Mouse (Mus musculus) midbrain, embryonic 14.5 days (tissue): ENCODE measurements around the gene Inpp4a. TPM values are rescaled to one million over a fixed set of nuclear protein-coding genes. Genes with fewer than 3 reads are reported as not detected.

Source experiments
- ATAC-seq: fragments of 200-750 bp; cut with Nextera tagmentation; 2 replicates; pipeline ENCODE4 v1.8.0; 2017; ENCODE audit warnings: moderate number of reproducible peaks, moderate library complexity; ENCODE audit not compliant: low FRiP score, low TSS enrichment
- DNase-seq: peaks from one replicate; pipeline ENCODE4 v3.0.0-alpha.2; 2015
- H3K27ac ChIP-seq: fragments of 300-500 bp; sonication (generic); replicated peaks from 2 replicates; pipeline ENCODE4 v1.5.1; 2014; ENCODE audit warnings: mild to moderate bottlenecking, low read depth, low read length, moderate library complexity
- H3K27me3 ChIP-seq: fragments of 300-500 bp; sonication (generic); 2 replicates; pipeline ENCODE4 v1.6.1; 2014; ENCODE audit warnings: low read length, control low read depth, mixed read lengths; ENCODE audit not compliant: control insufficient read depth, insufficient read depth
- H3K36me3 ChIP-seq: fragments of 300-500 bp; sonication (generic); 2 replicates; pipeline ENCODE4 v1.6.1; 2014; ENCODE audit warnings: low read length, control low read depth; ENCODE audit not compliant: control insufficient read depth, insufficient read depth
- H3K4me1 ChIP-seq: fragments of 300-500 bp; sonication (generic); 2 replicates; pipeline ENCODE4 v1.6.1; 2014; ENCODE audit warnings: mild to moderate bottlenecking, antibody characterized with exemption, low read length, control low read depth; ENCODE audit not compliant: control insufficient read depth, insufficient read depth
- H3K4me2 ChIP-seq: fragments of 300-500 bp; sonication (generic); 2 replicates; pipeline ENCODE4 v1.6.1; 2014; ENCODE audit warnings: mild to moderate bottlenecking, low read length, moderate library complexity
- H3K4me3 ChIP-seq: fragments of 300-500 bp; sonication (generic); replicated peaks from 2 replicates; pipeline ENCODE4 v1.5.1; 2014; ENCODE audit warnings: low read depth, low read length
- H3K9ac ChIP-seq: fragments of 300-500 bp; sonication (generic); replicated peaks from 2 replicates; pipeline ENCODE4 v1.6.1; 2014; ENCODE audit warnings: mild to moderate bottlenecking, low read length, moderate library complexity
- H3K9me3 ChIP-seq: fragments of 300-500 bp; sonication (generic); 2 replicates; pipeline ENCODE4 v1.6.1; 2016; ENCODE audit warnings: low read length, control low read depth, mixed read lengths; ENCODE audit not compliant: control insufficient read depth
- WGBS: fragments of 180-500 bp; shearing (Covaris S2); extraction: QIAGEN DNeasy Blood & Tissue Kit; methylation state at CpG from one replicate; pipeline ENCODE4 v1.1.7; 2014; 5-methylcytosine and 5-hydroxymethylcytosine counted together
- polyA plus RNA-seq: library from polyadenylated mRNA; unstranded; fragments of >200 nt; fragmentation: Nextera tagmentation; extraction: Ambion mirVana; gene quantifications from 2 replicates; pipeline ENCODE4 v1.2.1, GENCODE M21; 2014

Inpp4a gene
- polyA plus RNA-seq, 1 experiment from 2014 or later, result 68.1 TPM

GRCm38 (mm10) chr1:37332756-37333155 is 33.1 kb downstream of the Inpp4a start:
- no peak for ATAC-seq

GRCm38 (mm10) chr1:37333741-37334440 is 34.2 kb downstream of the Inpp4a start:
- no peak overlapping the region for H3K27ac ChIP-seq
- no peaks in the 10 kb centered on the region for H3K4me1 ChIP-seq
- H3K27me3 ChIP-seq, result no peaks in the 10 kb centered on the region
- no peak overlapping the region for H3K9ac ChIP-seq
- no peak overlapping the region for H3K4me3 ChIP-seq
- no peak for DNase-seq
- 92% methylated on average over 4 of the region's 4 CpGs for WGBS
- H3K9me3 ChIP-seq, result no peaks in the 10 kb centered on the region
- no peak overlapping the region for H3K4me2 ChIP-seq
- no peak for ATAC-seq
- H3K36me3 ChIP-seq, result no peaks in the 10 kb centered on the region

More at GRCm38 (mm10) chr1:37332756-37333155, 33.1 kb downstream of the Inpp4a start:
- 82% methylated on average over 3 of the region's 3 CpGs for WGBS
- Histone ChIP-seq H3K27ac (no peak overlapping the region), H3K4me1 (no peaks in the 10 kb centered on the region), H3K4me3 (no peak overlapping the region), H3K4me2 (no peak overlapping the region), H3K9ac (no peak overlapping the region), H3K36me3 (no peaks in the 10 kb centered on the region), H3K9me3 (no peaks in the 10 kb centered on the region), H3K27me3 (no peaks in the 10 kb centered on the region)
- DNase-seq, result no peak

DNA sequence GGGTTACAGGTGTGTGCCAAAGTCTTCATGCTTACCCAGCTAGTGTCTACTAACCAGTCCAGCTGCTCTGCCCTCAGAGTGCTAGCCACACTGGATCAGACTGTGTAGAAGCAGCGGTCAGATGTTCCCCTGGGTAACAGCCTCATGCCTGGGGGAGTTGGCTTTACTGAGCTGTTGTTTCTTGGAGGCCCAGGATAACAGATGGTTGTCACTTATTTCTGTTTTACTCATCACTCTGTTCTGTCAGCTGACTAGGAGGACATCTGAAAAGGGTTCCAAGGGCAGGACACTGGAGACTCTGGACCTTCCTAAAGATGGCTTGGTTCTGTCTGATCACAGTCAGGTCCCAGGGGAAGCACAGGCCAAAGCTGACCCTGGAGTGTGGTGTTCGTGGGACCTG is 36.4 kb downstream of the Inpp4a start:
- Histone ChIP-seq H3K9me3 (no peaks in the 10 kb centered on the region), H3K27me3 (no peaks in the 10 kb centered on the region), H3K9ac (no peak overlapping the region), H3K4me1 (no peaks in the 10 kb centered on the region), H3K27ac (no peak overlapping the region), H3K4me3 (no peak overlapping the region), H3K4me2 (no peak overlapping the region), H3K36me3 (no peaks in the 10 kb centered on the region)
- WGBS, result 79% methylated on average over 2 of the region's 2 CpGs
- DNase-seq, result no peak
- ATAC-seq, result no peak

GRCm38 (mm10) chr1:37336794-37337193 is 37.1 kb downstream of the Inpp4a start:
- no peak for ATAC-seq

DNA sequence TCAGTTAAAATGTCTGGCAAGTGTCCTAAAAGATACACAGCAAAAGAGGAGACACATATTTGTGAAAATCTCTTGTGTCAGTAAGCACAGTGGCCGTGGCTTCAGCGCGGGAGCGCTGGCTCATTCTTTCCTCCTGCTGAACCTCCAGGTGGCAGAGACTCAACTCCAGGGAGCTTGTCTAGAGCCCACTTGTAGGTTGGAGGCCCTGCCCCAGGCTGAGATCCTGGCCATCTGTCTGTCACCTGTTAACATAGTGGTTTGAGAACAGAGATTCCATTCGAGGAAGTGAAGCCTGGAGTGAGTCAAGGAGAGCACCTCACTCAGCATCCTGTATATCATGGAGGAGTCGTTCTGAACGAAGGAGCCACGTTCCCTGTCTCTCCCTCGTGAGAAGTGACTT is 37.6 kb downstream of the Inpp4a start:
- no peak overlapping the region for H3K4me3 ChIP-seq
- no peaks in the 10 kb centered on the region for H3K27me3 ChIP-seq
- no peak overlapping the region for H3K4me2 ChIP-seq
- 90% methylated on average over 9 of the region's 9 CpGs for WGBS
- no peaks in the 10 kb centered on the region for H3K4me1 ChIP-seq
- no peak overlapping the region for H3K9ac ChIP-seq
- no peak overlapping the region for H3K27ac ChIP-seq
- no peaks in the 10 kb centered on the region for H3K36me3 ChIP-seq
- no peaks in the 10 kb centered on the region for H3K9me3 ChIP-seq
- ATAC-seq, result no peak
- DNase-seq, result no peak

More at GRCm38 (mm10) chr1:37336794-37337193, 37.1 kb downstream of the Inpp4a start:
- Histone ChIP-seq H3K36me3 (no peaks in the 10 kb centered on the region), H3K4me3 (no peak overlapping the region), H3K27ac (no peak overlapping the region), H3K9me3 (no peaks in the 10 kb centered on the region), H3K27me3 (no peaks in the 10 kb centered on the region), H3K4me1 (no peaks in the 10 kb centered on the region), H3K4me2 (no peak overlapping the region), H3K9ac (no peak overlapping the region)
- WGBS, result 87% methylated on average over 2 of the region's 2 CpGs
- no peak for DNase-seq

GRCm38 (mm10) chr1:37339144-37339543 is 39.5 kb downstream of the Inpp4a start:
- Histone ChIP-seq H3K9ac (no peak overlapping the region), H3K9me3 (no peaks in the 10 kb centered on the region), H3K36me3 (no peaks in the 10 kb centered on the region), H3K27ac (no peak overlapping the region), H3K27me3 (no peaks in the 10 kb centered on the region), H3K4me3 (no peak overlapping the region), H3K4me1 (no peaks in the 10 kb centered on the region), H3K4me2 (no peak overlapping the region)
- WGBS, result 79% methylated on average over 8 of the region's 8 CpGs
- DNase-seq (no peak), ATAC-seq (no peak)

- Histone ChIP-seq H3K9ac (no peak overlapping the region), H3K27me3 (no peaks in the 10 kb centered on the region), H3K27ac (no peak overlapping the region), H3K9me3 (no peaks in the 10 kb centered on the region), H3K4me1 (no peaks in the 10 kb centered on the region), H3K4me2 (no peak overlapping the region), H3K36me3 (no peaks in the 10 kb centered on the region), H3K4me3 (no peak overlapping the region)
- 77% methylated on average over 5 of the region's 5 CpGs for WGBS
- DNase-seq, result no peak
- no peak for ATAC-seq
Measured at GRCm38 (mm10) chr1:37341347-37341746, 41.7 kb downstream of the Inpp4a start.

DNA sequence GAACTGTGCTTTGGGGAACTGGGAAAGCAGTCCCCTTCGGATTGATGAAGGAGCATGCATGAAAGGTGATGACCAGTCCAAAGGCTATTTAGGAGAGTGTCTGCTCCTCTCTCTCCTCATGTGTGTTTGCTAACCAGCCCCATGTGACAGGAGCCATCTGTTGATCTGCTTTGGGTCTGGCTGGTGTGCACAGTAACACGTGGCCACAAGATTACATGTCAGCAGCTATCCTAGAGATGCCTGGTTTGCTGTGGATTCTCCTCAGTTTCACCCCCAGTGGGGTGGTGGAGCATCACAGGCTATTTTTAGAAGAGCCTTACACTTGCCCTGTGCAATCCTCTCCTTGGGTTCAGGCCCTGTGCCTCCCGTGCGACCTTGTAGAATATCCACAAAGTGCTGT is 42.2 kb downstream of the Inpp4a start:
- ATAC-seq (no peak), DNase-seq (no peak)
- Histone ChIP-seq H3K27me3 (no peaks in the 10 kb centered on the region), H3K4me1 (no peaks in the 10 kb centered on the region), H3K9me3 (no peaks in the 10 kb centered on the region), H3K4me2 (no peak overlapping the region), H3K4me3 (no peak overlapping the region), H3K27ac (no peak overlapping the region), H3K36me3 (no peaks in the 10 kb centered on the region), H3K9ac (no peak overlapping the region)
- 84% methylated on average over 4 of the region's 4 CpGs for WGBS

DNA sequence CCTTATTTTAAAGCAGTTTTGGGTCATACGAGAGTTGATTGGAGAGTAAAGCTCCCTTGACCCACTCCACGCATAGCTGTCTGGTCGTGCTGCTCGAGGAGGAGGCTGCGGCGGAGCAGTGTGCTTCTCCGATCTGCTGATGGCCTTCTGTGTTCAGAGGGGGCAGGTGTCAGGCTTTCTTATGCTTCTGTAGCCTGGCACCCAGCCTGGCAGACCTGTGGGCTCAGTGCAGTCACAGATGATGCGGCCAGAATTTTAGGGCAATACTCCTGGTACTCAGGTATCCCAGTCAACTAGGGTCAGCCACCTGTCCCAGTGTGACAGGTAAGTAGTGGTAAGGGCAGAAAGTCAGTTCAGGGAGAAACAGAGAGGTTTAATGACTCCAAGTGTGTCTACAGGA is 42.9 kb downstream of the Inpp4a start:
- H3K36me3 ChIP-seq, result no peaks in the 10 kb centered on the region
- no peak for ATAC-seq
- no peak overlapping the region for H3K9ac ChIP-seq
- H3K4me1 ChIP-seq, result no peaks in the 10 kb centered on the region
- DNase-seq, result no peak
- H3K27me3 ChIP-seq, result no peaks in the 10 kb centered on the region
- no peak overlapping the region for H3K27ac ChIP-seq
- no peak overlapping the region for H3K4me2 ChIP-seq
- H3K9me3 ChIP-seq, result no peaks in the 10 kb centered on the region
- 95% methylated on average over 8 of the region's 8 CpGs for WGBS
- no peak overlapping the region for H3K4me3 ChIP-seq
